Mouse (Mus musculus): ENCODE results near the gene Folh1. TPM values are rescaled to one million over a fixed set of nuclear protein-coding genes. Genes with fewer than 3 reads are reported as not detected.

The Folh1 gene
- polyA plus RNA-seq, 1 experiment from 2014 or later = 0.61 TPM

DNA sequence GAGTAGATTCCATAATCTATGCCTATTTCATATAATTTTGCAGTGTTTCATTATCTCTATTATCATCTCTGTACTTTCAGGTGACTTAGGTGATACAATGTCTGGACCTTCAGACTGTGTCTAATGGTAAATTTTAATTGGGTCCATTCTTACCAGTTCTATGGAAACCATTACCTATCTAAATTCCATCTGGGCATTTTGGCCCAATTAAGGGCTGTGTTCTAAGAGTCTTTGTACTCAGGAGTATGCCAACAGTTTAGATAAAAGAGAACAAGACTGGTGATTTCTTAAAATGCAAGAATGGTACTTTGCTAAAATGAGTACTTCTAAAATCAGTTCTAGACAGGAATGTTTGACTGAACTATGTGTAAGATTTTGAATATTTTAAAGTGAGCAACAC is 87.7 kb downstream of the Folh1 start, which contains the start of gene Olfr292:
Olfr292 (plus strand) TSS at position 301 of the 400 bp plus-strand sequence.
- Histone ChIP-seq H3K27ac (ENCODE audit: low read depth, low read length) (no peak within 1 kb of the TSS), H3K36me3 (ENCODE audit: control insufficient read depth, insufficient read depth, low read length) (no peaks in the 10 kb centered on the region), H3K9ac (ENCODE audit: low read length) (no peak within 1 kb of the TSS), H3K4me3 (ENCODE audit: low read depth, low read length) (no peak within 1 kb of the TSS), H3K4me2 (ENCODE audit: low read depth) (no peak within 1 kb of the TSS), H3K9me3 (ENCODE audit: control insufficient read depth, low read length) (no peaks in the 10 kb centered on the region), H3K4me1 (ENCODE audit: control insufficient read depth, insufficient read depth, low read length) (no peaks in the 10 kb centered on the region), H3K27me3 (ENCODE audit: control insufficient read depth, insufficient read depth, low read length) (no peaks in the 10 kb centered on the region)
- DNase-seq (ENCODE audit: low spot score) (no peak), ATAC-seq (ENCODE audit: insufficient read depth, low FRiP score, low TSS enrichment) (no peak)

Other genes starting within 250 kb of the Folh1 start
- gene Olfr295, start 192.1 kb downstream of the Folh1 start, polyA plus RNA-seq (2014; fragmentation: Nextera tagmentation; extraction: Ambion mirVana) = not detected in 2 replicates
- not detected in 2 replicates for gene Olfr294, start 159.3 kb downstream of the Folh1 start, polyA plus RNA-seq (2014; fragmentation: Nextera tagmentation; extraction: Ambion mirVana)
- not detected in 2 replicates for gene Olfr293, start 126.9 kb downstream of the Folh1 start, polyA plus RNA-seq (2014; fragmentation: Nextera tagmentation; extraction: Ambion mirVana)
- gene Olfr292, start 87.6 kb downstream of the Folh1 start, polyA plus RNA-seq (2014; fragmentation: Nextera tagmentation; extraction: Ambion mirVana) = not detected in 2 replicates
- gene Vmn2r77, start 19.1 kb upstream of the Folh1 start, polyA plus RNA-seq (2014; fragmentation: Nextera tagmentation; extraction: Ambion mirVana) = not detected in 2 replicates
- gene Vmn2r78, start 139.2 kb upstream of the Folh1 start, polyA plus RNA-seq (2014; fragmentation: Nextera tagmentation; extraction: Ambion mirVana) = not detected in 2 replicates
- not detected in 2 replicates for gene Vmn2r79, start 220.2 kb upstream of the Folh1 start, polyA plus RNA-seq (2014; fragmentation: Nextera tagmentation; extraction: Ambion mirVana)